Mouse (Mus musculus): ENCODE measurements around the gene Golph3l.
"Not testable (repeated sequence)": the region's sequence is repeated elsewhere in the genome, so short reads cannot be mapped to it uniquely, and the experiment has no call there.

The Golph3l gene

GRCm38 (mm10) chr3:95588604-95589086 lies at the start of gene Golph3l:
Golph3l (plus strand) TSS chr3:95588934.
- peak; percentile 97 for DNase-seq (ENCODE audit: low read depth, low spot score)

GRCm38 (mm10) chr3:95538936-95539335 lies 49.8 kb upstream of the Golph3l start:
- DNase-seq (ENCODE audit: low read depth, low spot score): no peak

- DNase-seq (ENCODE audit: low read depth, low spot score): no peak
Measured at GRCm38 (mm10) chr3:95539837-95540236, 48.9 kb upstream of the Golph3l start.

GRCm38 (mm10) chr3:95541186-95541585 lies 47.5 kb upstream of the Golph3l start:
- DNase-seq (ENCODE audit: low read depth, low spot score): not testable (repeated sequence)

GRCm38 (mm10) chr3:95542171-95542570 lies 46.6 kb upstream of the Golph3l start:
- DNase-seq (ENCODE audit: low read depth, low spot score): no peak

GRCm38 (mm10) chr3:95542981-95543380 lies 45.8 kb upstream of the Golph3l start:
- DNase-seq (ENCODE audit: low read depth, low spot score): no peak

- no peak for DNase-seq (ENCODE audit: low read depth, low spot score)
Measured at GRCm38 (mm10) chr3:95550176-95550575, 38.6 kb upstream of the Golph3l start.

GRCm38 (mm10) chr3:95553986-95554385 lies 34.7 kb upstream of the Golph3l start:
- DNase-seq (ENCODE audit: low read depth, low spot score): no peak

GRCm38 (mm10) chr3:95559437-95559836 lies 29.3 kb upstream of the Golph3l start, which contains the start of gene Hormad1:
Hormad1 (plus strand) TSS chr3:95559677.
- DNase-seq (ENCODE audit: low read depth, low spot score): no peak

GRCm38 (mm10) chr3:95560738-95561137 lies 28.0 kb upstream of the Golph3l start:
- DNase-seq (ENCODE audit: low read depth, low spot score): no peak

GRCm38 (mm10) chr3:95561826-95562225 lies 26.9 kb upstream of the Golph3l start:
- DNase-seq (ENCODE audit: low read depth, low spot score): no peak

- no peak for DNase-seq (ENCODE audit: low read depth, low spot score)
Measured at GRCm38 (mm10) chr3:95569585-95569984, 19.1 kb upstream of the Golph3l start.

- no peak for DNase-seq (ENCODE audit: low read depth, low spot score)
Measured at GRCm38 (mm10) chr3:95587754-95588603, 755 bp upstream of the Golph3l start.

- DNase-seq (ENCODE audit: low read depth, low spot score): no peak
Measured at GRCm38 (mm10) chr3:95598734-95599133, 10.0 kb downstream of the Golph3l start.

GRCm38 (mm10) chr3:95601287-95601686 lies 12.6 kb downstream of the Golph3l start:
- no peak for DNase-seq (ENCODE audit: low read depth, low spot score)

- no peak for DNase-seq (ENCODE audit: low read depth, low spot score)
Measured at GRCm38 (mm10) chr3:95606096-95606495, 17.4 kb downstream of the Golph3l start.

GRCm38 (mm10) chr3:95609195-95609594 lies 20.5 kb downstream of the Golph3l start:
- DNase-seq (ENCODE audit: low read depth, low spot score): no peak

GRCm38 (mm10) chr3:95613996-95614395 lies 25.3 kb downstream of the Golph3l start:
- DNase-seq (ENCODE audit: low read depth, low spot score): no peak

GRCm38 (mm10) chr3:95618511-95618910 lies 29.8 kb downstream of the Golph3l start:
- DNase-seq (ENCODE audit: low read depth, low spot score): no peak

- no peak for DNase-seq (ENCODE audit: low read depth, low spot score)
Measured at GRCm38 (mm10) chr3:95621241-95621640, 32.5 kb downstream of the Golph3l start.

GRCm38 (mm10) chr3:95622421-95622820 lies 33.7 kb downstream of the Golph3l start:
- not testable (repeated sequence) for DNase-seq (ENCODE audit: low read depth, low spot score)

GRCm38 (mm10) chr3:95623551-95623950 lies 34.8 kb downstream of the Golph3l start:
- no peak for DNase-seq (ENCODE audit: low read depth, low spot score)

- not testable (repeated sequence) for DNase-seq (ENCODE audit: low read depth, low spot score)
Measured at GRCm38 (mm10) chr3:95623991-95624515, 35.3 kb downstream of the Golph3l start.

Measured in skeletal muscle tissue, adult 2 months (tissue).